Mouse (Mus musculus): ENCODE measurements at regions not wholly inside any gene's neighbourhood (a gene's known extent, or its start where the extent isn't known, plus 50 kb on each side); places are given as distances from the start of the nearest gene placed in this dataset.
"Not testable (repeated sequence)": the region's sequence is repeated elsewhere in the genome, so short reads cannot be mapped to it uniquely, and the experiment has no call there.

DNA sequence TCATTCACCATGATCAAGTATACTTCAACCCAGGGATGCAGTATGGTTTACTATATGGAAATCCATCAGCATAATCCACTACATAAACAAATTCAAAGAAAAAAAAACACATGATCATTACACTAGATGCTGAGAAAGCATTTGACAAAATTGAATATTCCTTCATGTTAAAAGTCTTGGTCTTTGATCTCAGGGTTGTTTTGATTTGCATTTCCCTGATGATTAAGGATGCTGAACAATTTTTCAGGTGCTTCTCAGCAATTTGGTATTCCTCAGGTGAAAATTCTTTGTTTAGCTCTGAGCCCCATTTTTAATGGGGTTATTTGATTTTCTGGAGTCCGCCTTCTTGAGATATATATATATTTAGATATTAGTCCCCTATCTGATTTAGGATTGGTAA is 123.4 kb upstream of the Hsf2 start:
- intact Hi-C loops (cut with DNase I); DNase-seq (ENCODE audit: extremely low spot score in 1 of 2, low spot score in 2 of 2): not testable (repeated sequence)
